Mouse (Mus musculus) MEL (cell line): ENCODE data around the gene C5ar2. TPM values are rescaled to one million over a fixed set of nuclear protein-coding genes. Genes with fewer than 3 reads are reported as not detected.

Source experiments
- DNase-seq: peaks from one replicate; pipeline ENCODE4 v3.0.0; 2011; ENCODE audit warnings: low read depth, low spot score
- H3K27ac ChIP-seq: 2 replicates; pipeline ENCODE4 v1.5.1; 2012; ENCODE audit warnings: low read depth, mild to moderate bottlenecking, control low read depth, low read length, moderate library complexity; ENCODE audit not compliant: control insufficient read depth
- H3K27me3 ChIP-seq, 2 experiments: fragments of 150-350 bp in 1 of 2; sonication (generic) in 1 of 2; 2 replicates each; pipeline ENCODE4 v1.6.1; 2012; ENCODE audit warnings: low read length in 2 of 2, mild to moderate bottlenecking in 2 of 2, improper control_type of control experiment in 1 of 2, moderate library complexity in 1 of 2; ENCODE audit not compliant: insufficient read depth in 2 of 2, control insufficient read depth in 1 of 2
- H3K36me3 ChIP-seq, 2 experiments: 2 replicates each; pipeline ENCODE4 v1.6.1; 2012 to 2014; ENCODE audit warnings: low read length in 2 of 2, improper control_type of control experiment in 1 of 2, inconsistent platforms in 1 of 2, mild to moderate bottlenecking in 1 of 2; ENCODE audit not compliant: insufficient read depth in 2 of 2, control insufficient read depth in 1 of 2
- H3K4me1 ChIP-seq, 2 experiments: fragments of 150-350 bp in 1 of 2; sonication (generic) in 1 of 2; 2 replicates each; pipeline ENCODE4 v1.6.1; 2012; ENCODE audit warnings: low read length in 2 of 2, improper control_type of control experiment in 1 of 2, mild to moderate bottlenecking in 1 of 2; ENCODE audit not compliant: insufficient read depth in 2 of 2, control insufficient read depth in 1 of 2
- H3K4me3 ChIP-seq, 2 experiments: fragments of 150-350 bp in 1 of 2; sonication (generic) in 1 of 2; 2 replicates each; pipeline ENCODE4 v1.5.1; 2012; ENCODE audit warnings: low read depth in 2 of 2, low read length in 2 of 2, mild to moderate bottlenecking in 2 of 2, moderate library complexity in 2 of 2, control low read depth in 1 of 2, improper control_type of control experiment in 1 of 2; ENCODE audit not compliant: control insufficient read depth in 1 of 2, insufficient read depth in 1 of 2
- H3K79me2 ChIP-seq: 2 replicates; pipeline ENCODE4 v1.6.1; 2012; ENCODE audit warnings: mild to moderate bottlenecking, low read length, moderate library complexity; ENCODE audit not compliant: control insufficient read depth, poor library complexity, insufficient read depth
- H3K9ac ChIP-seq: 2 replicates; pipeline ENCODE4 v1.6.1; 2012; ENCODE audit warnings: low read depth, mild to moderate bottlenecking, control low read depth, low read length, moderate library complexity; ENCODE audit not compliant: control insufficient read depth, poor library complexity, severe bottlenecking
- H3K9me3 ChIP-seq: fragments of 150-350 bp; sonication (generic); replicated peaks from 2 replicates; pipeline ENCODE4 v1.6.1; 2012; ENCODE audit warnings: mild to moderate bottlenecking, low read length, improper control_type of control experiment, moderate library complexity; ENCODE audit not compliant: insufficient read depth
- BHLHE40 ChIP-seq: IDR thresholded peaks from 2 replicates; pipeline ENCODE4 v1.6.1; 2012; ENCODE audit warnings: low read depth, mild to moderate bottlenecking, inconsistent platforms, low read length, improper control_type of control experiment, borderline replicate concordance
- CHD1 ChIP-seq: IDR thresholded peaks from 2 replicates; pipeline ENCODE4 v1.6.1; 2012; ENCODE audit warnings: low read depth, mild to moderate bottlenecking, inconsistent platforms, low read length, improper control_type of control experiment
- CHD2 ChIP-seq: IDR thresholded peaks from 2 replicates; pipeline ENCODE4 v1.6.1; 2011; ENCODE audit warnings: low read length, improper control_type of control experiment
- CTCF ChIP-seq, 3 experiments: IDR thresholded peaks in 2 of 3; conservative IDR thresholded peaks in 1 of 3; 2 replicates each; pipeline ENCODE4 v1.5.1; 2011 to 2012; ENCODE audit warnings: low read length in 3 of 3, low read depth in 2 of 3, mild to moderate bottlenecking in 2 of 3, improper control_type of control experiment in 1 of 3, inconsistent platforms in 1 of 3, mixed read lengths in 1 of 3, moderate library complexity in 1 of 3; ENCODE audit not compliant: control insufficient read depth in 1 of 3, insufficient read depth in 1 of 3, poor library complexity in 1 of 3, severe bottlenecking in 1 of 3
- E2F4 ChIP-seq: IDR thresholded peaks from 2 replicates; pipeline ENCODE4 v1.6.1; 2011; ENCODE audit warnings: low read depth, low read length, improper control_type of control experiment, borderline replicate concordance
- ELF1 ChIP-seq: IDR thresholded peaks from 2 replicates; pipeline ENCODE4 v1.6.1; 2014; ENCODE audit warnings: low read depth, mild to moderate bottlenecking, inconsistent platforms, low read length, improper control_type of control experiment, moderate library complexity
- GABPA ChIP-seq: IDR thresholded peaks from 2 replicates; pipeline ENCODE4 v1.6.1; 2012; ENCODE audit warnings: low read depth, mild to moderate bottlenecking, inconsistent platforms, low read length, improper control_type of control experiment, moderate library complexity
- KAT2A ChIP-seq: conservative IDR thresholded peaks from 2 replicates; pipeline ENCODE4 v1.6.1; 2012; ENCODE audit warnings: low read depth, low read length, improper control_type of control experiment, inconsistent platforms
- MAFK ChIP-seq: IDR thresholded peaks from 2 replicates; pipeline ENCODE4 v1.6.1; 2011; ENCODE audit warnings: low read depth, mild to moderate bottlenecking, low read length, improper control_type of control experiment, borderline replicate concordance
- MAZ ChIP-seq: IDR thresholded peaks from 2 replicates; pipeline ENCODE4 v1.6.1; 2012; ENCODE audit warnings: low read depth, mild to moderate bottlenecking, inconsistent platforms, low read length, improper control_type of control experiment
- MEF2A ChIP-seq: IDR thresholded peaks from 2 replicates; pipeline ENCODE4 v1.6.1; 2014; ENCODE audit warnings: low read depth, mild to moderate bottlenecking, inconsistent platforms, low read length, improper control_type of control experiment; ENCODE audit not compliant: poor library complexity, insufficient replicate concordance, severe bottlenecking; ENCODE audit errors: extremely low read depth
- MYB ChIP-seq: IDR thresholded peaks from 2 replicates; pipeline ENCODE4 v1.6.1; 2011; ENCODE audit warnings: mild to moderate bottlenecking, low read depth, low read length, improper control_type of control experiment
- MYC ChIP-seq: IDR thresholded peaks from 2 replicates; pipeline ENCODE4 v1.6.1; 2011; ENCODE audit warnings: low read depth, mild to moderate bottlenecking, low read length, improper control_type of control experiment, moderate library complexity
- POLR2AphosphoS5 ChIP-seq: IDR thresholded peaks from 2 replicates; pipeline ENCODE4 v1.6.1; 2012; ENCODE audit warnings: low read depth, borderline replicate concordance, mild to moderate bottlenecking, inconsistent platforms, low read length, moderate library complexity, mixed read lengths
- RAD21 ChIP-seq: IDR thresholded peaks from 2 replicates; pipeline ENCODE4 v1.6.1; 2011; ENCODE audit warnings: mild to moderate bottlenecking, low read depth, low read length, improper control_type of control experiment
- SIN3A ChIP-seq: IDR thresholded peaks from 2 replicates; pipeline ENCODE4 v1.6.1; 2012; ENCODE audit warnings: low read length, improper control_type of control experiment, inconsistent platforms
- SMC3 ChIP-seq: IDR thresholded peaks from 2 replicates; pipeline ENCODE4 v1.6.1; 2011; ENCODE audit warnings: low read depth, low read length, improper control_type of control experiment
- UBTF ChIP-seq: IDR thresholded peaks from 2 replicates; pipeline ENCODE4 v1.6.1; 2012; ENCODE audit warnings: low read depth, mild to moderate bottlenecking, inconsistent platforms, low read length, improper control_type of control experiment, moderate library complexity, borderline replicate concordance; ENCODE audit not compliant: insufficient read depth
- USF1 ChIP-seq: IDR thresholded peaks from 2 replicates; pipeline ENCODE4 v1.6.1; 2014; ENCODE audit warnings: low read depth, mild to moderate bottlenecking, inconsistent platforms, low read length, improper control_type of control experiment, moderate library complexity
- ZC3H11A ChIP-seq: IDR thresholded peaks from 2 replicates; pipeline ENCODE4 v1.6.1; 2012; ENCODE audit warnings: low read depth, mild to moderate bottlenecking, inconsistent platforms, low read length, improper control_type of control experiment
- ZMIZ1 ChIP-seq: IDR thresholded peaks from 2 replicates; pipeline ENCODE4 v1.6.1; 2012; ENCODE audit warnings: low read depth, mild to moderate bottlenecking, inconsistent platforms, low read length, improper control_type of control experiment, moderate library complexity
- ZNF384 ChIP-seq: IDR thresholded peaks from 2 replicates; pipeline ENCODE4 v1.6.1; 2012; ENCODE audit warnings: low read depth, mild to moderate bottlenecking, inconsistent platforms, low read length, improper control_type of control experiment
- polyA plus RNA-seq, 2 experiments: library from polyadenylated mRNA; stranded (reverse) in 1 of 2; unstranded in 1 of 2; fragments of >175 nt in 1 of 2; fragments of >200 nt in 1 of 2; gene quantifications; 2 replicates each; pipeline versions ENCODE4 v1.2.1 to v1.2.4; 2012; ENCODE audit warnings: low replicate concordance in 2 of 2, low read depth in 1 of 2; ENCODE audit not compliant: insufficient read length in 2 of 2, insufficient read depth in 1 of 2, missing spikeins in 1 of 2
- total RNA-seq: library from RNA; depleted of rRNA; stranded (reverse); fragments of 300-350 nt; gene quantifications from 2 replicates; pipeline ENCODE4 v1.2.3, GENCODE M21; 2012

Gene C5ar2
- total and polyA plus RNA-seq, 3 experiments = 0.49 to 1.7 TPM; not detected in 1

GRCm38 (mm10) chr7:16192315-16192714 lies 51.6 kb downstream of the C5ar2 start:
- Histone ChIP-seq H3K9me3 (no peaks in the 10 kb centered on the region), H3K27ac (no peak overlapping the region), H3K9ac (no peak overlapping the region), H3K27me3 (no peaks in the 10 kb centered on the region; a peak in 1 of 4 replicates), H3K79me2 (no peaks in the 10 kb centered on the region), H3K4me1 (no peaks in the 10 kb centered on the region), H3K36me3 (no peaks in the 10 kb centered on the region), H3K4me3 (no peak overlapping the region)
- peak; percentile 77 for DNase-seq
- no peak for TF ChIP-seq UBTF
- TF ChIP-seq MAZ = peak; percentile 54; the same call in 1 of the 2 replicates
- no peak for TF ChIP-seq MAFK
- TF ChIP-seq KAT2A = no peak
- TF ChIP-seq MEF2A = no peak
- TF ChIP-seq CHD2 = no peak
- 0 out of 2 replicates have a peak, but pooled peaks have one; percentile 8 for TF ChIP-seq ZNF384
- no peak for TF ChIP-seq E2F4
- TF ChIP-seq RAD21 = peak; percentile 69
- no peak for TF ChIP-seq ZMIZ1
- TF ChIP-seq MYC = no peak
- TF ChIP-seq BHLHE40 = 0 out of 2 replicates have a peak, but pooled peaks have one; percentile 8
- peak; percentile 66 to 83 (median 73) for TF ChIP-seq CTCF (IDR thresholded peaks at IDR 0.05 in 2 of 3, conservative IDR thresholded peaks at IDR 0.05 in 1 of 3; ENCODE audit: control insufficient read depth in 1 of 3, insufficient read depth in 1 of 3, low read depth in 2 of 3, low read length in 3 of 3, poor library complexity in 1 of 3, severe bottlenecking in 1 of 3)
- TF ChIP-seq USF1 = no peak
- TF ChIP-seq CHD1 = no peak
- TF ChIP-seq ELF1 = 0 out of 2 replicates have a peak, but pooled peaks have one; percentile 25
- TF ChIP-seq MYB = no peak
- TF ChIP-seq SIN3A = 0 out of 2 replicates have a peak, but pooled peaks have one; percentile 27
- TF ChIP-seq ZC3H11A = peak; percentile 67
- TF ChIP-seq POLR2AphosphoS5 = no peak
- TF ChIP-seq GABPA = no peak
- TF ChIP-seq SMC3 = peak; percentile 83
